Mouse (Mus musculus): ENCODE data around the gene Lrrc38.

DNA sequence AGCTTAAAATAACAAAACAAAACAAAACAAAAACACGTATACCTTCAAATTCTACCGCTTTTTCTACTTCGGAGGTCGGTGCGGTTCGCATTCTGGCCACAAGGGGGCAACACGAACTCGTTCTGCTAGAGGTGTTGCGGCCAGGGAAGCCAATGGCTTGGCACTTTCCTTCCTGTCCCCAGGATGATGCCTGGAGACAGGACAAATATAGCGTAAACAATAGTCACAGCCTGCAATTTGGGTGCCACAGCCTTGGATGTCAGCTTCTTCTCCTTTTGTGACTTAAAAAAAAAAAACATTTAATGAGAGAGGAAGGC, 24.0 kb upstream of the Lrrc38 start:
- TF ChIP-seq GATA1 (IDR thresholded peaks at IDR 0.05; ENCODE audit: borderline replicate concordance, low read length): no peak
- no peak for TF ChIP-seq FLI1 (IDR thresholded peaks at IDR 0.05; ENCODE audit: low read length)

Data from megakaryocyte, embryonic 14.5 days (primary cell).